ENCODE assay signal across 12 mouse cellular contexts in genomic region chr10:23880695-23881094, GRCm38 (mm10). TPM values are rescaled to one million over a fixed set of nuclear protein-coding genes. Genes with fewer than 3 reads are reported as not detected.
DNase-seq lines count a peak whose midpoint lies in the region; TF ChIP-seq lines count a peak whose summit lies in the region.
"Had no signal": no experiment of that assay in that cellular context is flagged by ENCODE, and none has a peak within 500 bp of the region (broad histone marks: within the 10 kb centered on the region; RNA-seq: fewer than 3 reads in every experiment).

No protein-coding gene starts in this region.

- H3K9ac ChIP-seq in heart, adult 2 months (ENCODE audit: low read depth, low read length): no peak overlapping the region
- H3K9ac ChIP-seq: embryonic facial prominence, embryonic 13.5 days; heart, embryonic 12.5 days had no signal

- 84% methylated on average over 6 of the region's 6 CpGs for WGBS in heart, adult 2 months
- 77% methylated on average over 6 of the region's 6 CpGs for WGBS in thymus, adult 2 months

- no peak for TF ChIP-seq EP300 in heart, adult 2 months (IDR thresholded peaks at IDR 0.05; ENCODE audit: insufficient read depth, low read depth, low read length)

- peak; percentile 51 for TF ChIP-seq CTCF in heart, adult 2 months (IDR thresholded peaks at IDR 0.05)
- TF ChIP-seq CTCF in thymus, adult 2 months (IDR thresholded peaks at IDR 0.05; ENCODE audit: borderline replicate concordance, control insufficient read depth, extremely low read depth, insufficient read depth, low read length, poor library complexity): no peak

- no peak for TF ChIP-seq POLR2A in heart, adult 2 months (IDR thresholded peaks at IDR 0.05; ENCODE audit: insufficient read depth, low read depth, low read length)
- TF ChIP-seq POLR2A in thymus, adult 2 months (IDR thresholded peaks at IDR 0.05; ENCODE audit: control insufficient read depth, extremely low read depth, insufficient read depth, low read length, poor library complexity): no peak

- no peaks in the 10 kb centered on the region for H3K27me3 ChIP-seq in heart, adult 2 months (ENCODE audit: control insufficient read depth, insufficient read depth, low read length)
- H3K27me3 ChIP-seq in thymus, adult 2 months (ENCODE audit: control insufficient read depth, insufficient read depth, low read length): no peaks in the 10 kb centered on the region
- H3K27me3 ChIP-seq: embryonic facial prominence, embryonic 13.5 days; heart, embryonic 12.5 days; megakaryocyte, embryonic 14.5 days had no signal

- no peak overlapping the region for H3K4me3 ChIP-seq in heart, adult 2 months
- H3K4me3 ChIP-seq in thymus, adult 2 months (ENCODE audit: control insufficient read depth, insufficient read depth, low read length): no peak overlapping the region
- H3K4me3 ChIP-seq: embryonic facial prominence, embryonic 13.5 days; heart, embryonic 12.5 days; megakaryocyte, embryonic 14.5 days had no signal

- intact Hi-C loops in heart, adult 2 months (cut with DNase I): no loop called here
- intact Hi-C loops in left cerebral cortex, postnatal 10 days (cut with DNase I): no loop called here

- no peaks in the 10 kb centered on the region for H3K36me3 ChIP-seq in heart, adult 2 months (ENCODE audit: control insufficient read depth, insufficient read depth, low read length)
- H3K36me3 ChIP-seq in thymus, adult 2 months (ENCODE audit: control insufficient read depth, insufficient read depth, low read length): no peaks in the 10 kb centered on the region
- H3K36me3 ChIP-seq: embryonic facial prominence, embryonic 13.5 days; heart, embryonic 12.5 days had no signal

- H3K79me2 ChIP-seq in heart, adult 2 months (replicated peaks; ENCODE audit: control insufficient read depth, insufficient read depth, low read length): no peaks in the 10 kb centered on the region

- H3K4me1 ChIP-seq in heart, adult 2 months (ENCODE audit: control insufficient read depth, insufficient read depth, low read length): no peaks in the 10 kb centered on the region
- H3K4me1 ChIP-seq in thymus, adult 2 months (replicated peaks; ENCODE audit: control insufficient read depth, insufficient read depth, low read length): no peaks in the 10 kb centered on the region
- H3K4me1 ChIP-seq: embryonic facial prominence, embryonic 13.5 days; heart, embryonic 12.5 days; megakaryocyte, embryonic 14.5 days had no signal

- DNase-seq in heart, adult 2 months: no peak
- no peak for DNase-seq in heart, adult 8-10 months (ENCODE audit: low spot score)
- peak; percentile 43 for DNase-seq in thymus, adult 2 months
- DNase-seq in thymus, postnatal 0 days (ENCODE audit: low spot score): no peak
- peak; percentile 41 for DNase-seq in kidney, postnatal 10 days
- peak; percentile 5 to 15 for DNase-seq in thymus, postnatal 36 days
- no peak for DNase-seq in right cerebral cortex, postnatal 25 days
- DNase-seq in left cerebral cortex, postnatal 10 days (ENCODE audit: extremely low spot score in 1 of 2, low spot score in 2 of 2): no peak

- no peak overlapping the region for H3K27ac ChIP-seq in heart, adult 2 months
- no peak overlapping the region for H3K27ac ChIP-seq in thymus, adult 2 months (ENCODE audit: control insufficient read depth, insufficient read depth, low read length)
- H3K27ac ChIP-seq: embryonic facial prominence, embryonic 13.5 days had no signal

RNA-seq across cellular contexts. Expression of gene Vnn1, which starts 13.8 kb away (rescaled TPM):
- under 1 TPM; 0.30 to 0.31 TPM for total RNA-seq in heart, adult 2 months (2021)
- 0.62 and 0.67 TPM in 2 replicates for polyA plus RNA-seq in heart, adult 2 months (2012; rRNA removed)
- total RNA-seq in heart, adult 8-10 months (2022): under 1 TPM; 0.25 to 0.72 (median 0.35) TPM
- polyA plus RNA-seq in thymus, adult 2 months (2012; rRNA removed): 1.00 and 1.1 TPM in 2 replicates
- polyA plus RNA-seq in thymus, postnatal 0 days (2015; fragmentation: Nextera tagmentation; extraction: Ambion mirVana): 0.07 and 0.15 TPM in 2 replicates
- total RNA-seq in left cerebral cortex, postnatal 10 days (2021): under 1 TPM; 0.36 to 0.69 TPM

RNA-seq across cellular contexts. Expression of gene Vnn3, which starts 29.4 kb away (rescaled TPM):
- total RNA-seq in heart, adult 2 months (2021): not detected
- polyA plus RNA-seq in heart, adult 2 months (2012; rRNA removed): 0.26 and 0.33 TPM in 2 replicates
- total RNA-seq in heart, adult 8-10 months (2022): under 1 TPM in 3 of 4 experiments, not detected in 1; 0.12 to 0.34 (median 0.16) TPM
- polyA plus RNA-seq in thymus, adult 2 months (2012; rRNA removed): 1.8 and 2.0 TPM in 2 replicates
- polyA plus RNA-seq in thymus, postnatal 0 days (2015; fragmentation: Nextera tagmentation; extraction: Ambion mirVana): 0.53 and 0.88 TPM in 2 replicates
- not detected for total RNA-seq in left cerebral cortex, postnatal 10 days (2021)
- polyA plus RNA-seq: embryonic facial prominence, embryonic 13.5 days; heart, embryonic 12.5 days had no signal

RNA-seq across cellular contexts. Expression of gene Taar1, which starts 39.5 kb away (rescaled TPM):
- total RNA-seq in heart, adult 2 months (2021): not detected
- not detected in 2 replicates for polyA plus RNA-seq in heart, adult 2 months (2012; rRNA removed)
- total RNA-seq in heart, adult 8-10 months (2022): not detected
- polyA plus RNA-seq in thymus, adult 2 months (2012; rRNA removed): not detected in 2 replicates
- not detected in 2 replicates for polyA plus RNA-seq in thymus, postnatal 0 days (2015; fragmentation: Nextera tagmentation; extraction: Ambion mirVana)
- total RNA-seq in left cerebral cortex, postnatal 10 days (2021): not detected
- total RNA-seq: layer of hippocampus, postnatal 25 days had no signal
- polyA plus RNA-seq: embryonic facial prominence, embryonic 13.5 days; heart, embryonic 12.5 days had no signal

RNA-seq across cellular contexts. Expression of gene Taar2, which starts 57.7 kb away (rescaled TPM):
- not detected for total RNA-seq in heart, adult 2 months (2021)
- polyA plus RNA-seq in heart, adult 2 months (2012; rRNA removed): not detected in 2 replicates
- not detected for total RNA-seq in heart, adult 8-10 months (2022)
- not detected in 2 replicates for polyA plus RNA-seq in thymus, adult 2 months (2012; rRNA removed)
- polyA plus RNA-seq in thymus, postnatal 0 days (2015; fragmentation: Nextera tagmentation; extraction: Ambion mirVana): not detected in 2 replicates
- not detected for total RNA-seq in left cerebral cortex, postnatal 10 days (2021)
- total RNA-seq: layer of hippocampus, postnatal 25 days had no signal
- polyA plus RNA-seq: heart, embryonic 12.5 days had no signal

Comparison
In these comparisons a context has a peak if more than half of its experiments do, and no peak if none do; other contexts are left out.
1. DNase-seq: peak in thymus, adult 2 months (single experiment), kidney, postnatal 10 days (single experiment) and thymus, postnatal 36 days (2 of 2); none in heart, adult 2 months (0 of 2), heart, adult 8-10 months (single experiment), thymus, postnatal 0 days (single experiment), right cerebral cortex, postnatal 25 days (single experiment) and left cerebral cortex, postnatal 10 days (0 of 2).